Mouse (Mus musculus) right cerebral cortex, postnatal 14 days (tissue): ENCODE measurements around the gene Ankrd11.

Experiments
- DNase-seq: peaks from one replicate; pipeline ENCODE4 v3.0.0; 2022

Ankrd11 gene

DNA sequence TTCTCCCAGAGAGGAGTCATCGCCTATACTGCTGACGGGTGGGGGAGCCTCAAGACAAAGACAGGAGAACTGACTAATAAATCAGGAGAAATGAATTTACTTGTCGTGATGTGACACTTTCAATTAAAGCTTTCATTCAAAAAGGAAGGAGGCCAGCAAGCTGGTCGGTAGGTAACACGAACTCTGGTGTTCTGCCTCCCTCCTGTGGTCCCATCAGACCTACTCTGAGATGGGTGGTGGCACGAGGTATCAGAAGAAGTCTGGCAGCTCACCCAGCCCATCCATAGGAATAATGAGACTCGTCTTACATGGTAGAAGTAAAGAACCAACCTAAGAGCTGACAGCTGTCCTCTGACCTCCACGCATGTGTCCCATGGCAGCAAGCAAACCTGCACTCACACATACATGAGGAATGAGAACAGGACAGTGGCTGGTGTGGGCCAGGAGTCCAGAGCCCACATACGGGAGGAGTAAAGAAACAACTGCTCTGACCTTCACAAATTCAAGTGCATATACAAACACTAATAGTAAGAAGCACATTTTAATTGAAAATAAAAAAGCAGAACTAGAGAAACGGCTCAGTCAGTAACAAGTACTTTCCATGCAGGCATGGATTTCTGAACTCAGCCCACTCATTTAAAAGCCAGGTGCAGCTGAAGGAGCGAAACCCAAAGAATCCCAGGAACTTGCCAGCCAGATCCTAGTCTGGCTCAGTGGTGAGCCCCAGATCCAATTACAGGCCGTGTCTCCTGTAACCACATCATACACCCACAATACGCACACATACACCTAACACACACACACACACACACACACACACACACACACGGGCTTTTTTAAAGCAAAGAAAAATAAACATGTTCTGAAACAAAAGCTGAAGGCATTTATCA lies 37.8 kb downstream of the Ankrd11 start:
- DNase-seq, result no peak

DNA sequence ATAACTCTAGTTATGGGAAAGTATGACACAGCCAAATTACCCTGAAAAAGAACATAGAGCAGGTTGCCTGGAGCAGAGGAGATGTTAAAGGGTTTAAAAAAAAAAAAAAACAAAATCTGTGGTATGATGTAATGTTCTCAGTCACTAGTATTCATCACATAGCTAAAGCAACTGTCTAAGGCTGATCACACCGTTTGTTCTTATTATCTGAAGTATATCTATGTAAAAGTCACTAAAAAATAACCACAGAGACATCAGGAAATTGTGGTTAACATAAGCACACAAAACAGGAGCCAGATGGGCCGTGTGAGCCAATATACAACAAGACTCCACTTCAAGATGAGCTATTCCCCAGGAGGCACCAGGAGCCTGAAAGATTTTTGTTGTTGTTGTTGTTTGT lies 41.8 kb downstream of the Ankrd11 start:
- no peak for DNase-seq

DNA sequence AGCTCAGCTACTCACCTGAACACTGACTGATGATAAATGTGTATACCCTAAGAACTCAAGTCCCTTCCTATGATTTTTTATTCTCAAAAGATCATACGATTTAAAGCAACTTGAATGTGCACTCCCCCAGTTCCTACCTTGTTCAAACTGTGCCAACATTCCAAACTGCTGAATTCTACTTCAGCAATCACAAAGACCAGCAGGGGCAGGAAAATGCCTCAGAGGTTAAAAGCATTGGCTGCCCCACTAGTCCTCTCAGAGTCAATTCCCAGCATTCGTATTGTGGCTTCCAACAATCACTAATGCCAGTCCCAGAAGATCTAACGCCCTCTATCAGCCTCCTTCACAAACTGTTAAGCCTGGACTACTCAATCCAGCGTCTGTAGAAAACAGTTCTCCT lies 44.1 kb downstream of the Ankrd11 start:
- no peak for DNase-seq

DNA sequence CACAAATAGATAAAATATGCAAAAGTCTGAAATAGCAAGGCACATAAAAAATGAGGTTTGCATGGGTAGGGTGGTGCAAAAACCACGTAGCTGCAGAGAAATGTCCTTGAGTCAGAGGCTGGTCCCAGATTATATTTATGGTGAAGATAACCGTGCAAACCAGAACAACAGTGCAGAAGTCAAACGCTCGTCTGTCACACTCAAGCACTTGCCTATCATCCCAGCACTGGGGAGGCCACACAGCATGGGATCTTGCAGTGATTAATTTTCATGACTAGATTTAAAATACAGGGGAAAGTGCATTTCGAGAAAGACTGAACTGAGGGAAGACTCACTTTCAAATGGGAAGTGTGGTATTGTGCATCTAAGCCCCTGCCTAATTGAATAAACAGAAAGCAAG lies 48.3 kb downstream of the Ankrd11 start:
- no peak for DNase-seq

DNA sequence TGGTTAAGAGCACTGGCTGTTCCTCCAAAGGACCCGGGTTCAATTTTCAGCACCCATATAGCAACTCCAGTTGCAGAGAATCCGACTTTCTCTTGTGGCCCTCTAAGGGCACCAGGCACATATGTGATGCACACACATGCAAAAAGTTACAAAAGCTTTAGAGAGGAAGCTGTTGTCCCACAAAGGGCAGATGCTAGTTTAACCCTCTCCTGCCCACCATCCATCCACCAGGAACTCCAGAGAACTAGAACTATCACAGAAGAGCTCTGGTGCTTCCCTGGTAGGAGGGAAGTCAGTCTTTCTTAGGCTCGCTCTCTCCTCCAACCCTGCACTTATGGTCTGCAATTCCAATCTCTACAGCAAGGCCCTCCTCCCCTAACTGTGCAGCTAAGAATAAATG lies 49.0 kb downstream of the Ankrd11 start:
- DNase-seq, result no peak

DNA sequence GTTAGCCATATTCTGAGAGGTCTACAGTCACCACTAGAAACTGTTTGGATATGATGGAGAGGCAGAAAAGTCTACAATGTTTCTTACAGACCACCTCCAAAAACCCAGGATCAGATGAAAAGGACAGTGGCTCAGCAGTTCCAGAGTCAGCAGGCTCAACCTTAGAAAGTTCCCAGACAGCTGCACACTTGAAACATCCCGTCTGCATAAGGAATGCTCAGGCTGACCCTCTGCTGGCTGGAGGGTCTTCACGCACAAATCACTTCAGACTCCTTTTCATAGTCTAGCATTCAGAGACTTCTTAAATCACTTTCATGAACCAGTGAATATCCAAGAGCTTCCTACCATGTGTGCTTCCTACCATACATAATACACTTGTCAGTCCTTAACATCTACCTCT lies 49.8 kb downstream of the Ankrd11 start:
- no peak for DNase-seq

DNA sequence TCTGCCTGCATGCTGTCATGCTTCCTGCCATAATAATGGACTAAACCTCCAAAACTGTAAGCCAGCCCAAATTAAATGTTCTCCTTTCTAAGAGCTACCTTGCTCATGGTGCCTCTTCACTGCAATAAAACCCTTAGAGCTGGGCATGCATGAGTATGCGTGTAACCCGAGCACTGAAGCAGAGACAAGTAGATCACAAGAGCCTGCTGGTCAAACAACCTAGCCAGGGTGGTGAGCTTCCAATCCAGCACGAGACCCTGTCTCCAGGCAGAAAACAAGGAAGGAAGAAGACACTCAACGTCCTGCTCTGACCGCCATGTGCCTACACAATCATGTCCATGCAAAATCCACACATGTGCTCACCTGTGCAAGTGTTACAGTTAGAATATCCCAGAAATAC lies 50.7 kb downstream of the Ankrd11 start:
- no peak for DNase-seq

DNA sequence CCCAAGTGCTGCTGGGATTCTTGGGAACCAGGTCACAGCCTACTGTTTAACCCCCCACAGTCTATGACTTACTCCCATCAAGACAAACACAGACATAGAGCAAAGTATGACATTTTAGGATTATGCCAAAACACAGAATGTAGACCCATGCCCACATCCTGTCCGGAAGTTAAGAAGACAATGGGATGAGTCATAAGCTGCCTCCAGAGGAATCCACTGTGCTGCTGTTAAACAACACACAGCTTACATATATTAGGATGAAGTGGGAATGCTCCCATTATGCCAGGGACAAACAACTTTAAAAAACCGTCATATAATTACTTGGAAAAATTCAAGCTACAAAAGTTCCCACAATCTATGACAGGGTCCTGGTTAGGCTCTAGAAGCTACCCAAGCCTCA lies 52.1 kb downstream of the Ankrd11 start:
- DNase-seq, result no peak

DNA sequence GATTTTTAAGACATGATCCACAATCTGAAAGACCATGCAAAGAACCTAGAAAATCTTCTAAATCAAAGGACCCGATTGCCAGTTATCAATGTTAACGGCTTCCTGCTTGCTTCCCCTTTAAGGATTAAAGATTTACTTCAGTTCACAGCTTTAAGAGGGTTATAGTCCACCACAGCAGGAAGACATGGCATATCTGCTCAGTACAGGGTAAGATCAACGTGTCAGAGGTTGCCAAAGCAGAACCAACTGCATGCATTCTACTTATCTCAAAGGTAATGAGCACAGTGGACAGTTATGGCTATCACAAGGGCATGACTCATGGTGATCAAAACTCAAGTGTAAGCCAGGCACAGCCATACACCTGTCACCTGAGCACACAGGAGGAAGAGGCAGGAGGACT lies 53.1 kb downstream of the Ankrd11 start:
- DNase-seq, result no peak

DNA sequence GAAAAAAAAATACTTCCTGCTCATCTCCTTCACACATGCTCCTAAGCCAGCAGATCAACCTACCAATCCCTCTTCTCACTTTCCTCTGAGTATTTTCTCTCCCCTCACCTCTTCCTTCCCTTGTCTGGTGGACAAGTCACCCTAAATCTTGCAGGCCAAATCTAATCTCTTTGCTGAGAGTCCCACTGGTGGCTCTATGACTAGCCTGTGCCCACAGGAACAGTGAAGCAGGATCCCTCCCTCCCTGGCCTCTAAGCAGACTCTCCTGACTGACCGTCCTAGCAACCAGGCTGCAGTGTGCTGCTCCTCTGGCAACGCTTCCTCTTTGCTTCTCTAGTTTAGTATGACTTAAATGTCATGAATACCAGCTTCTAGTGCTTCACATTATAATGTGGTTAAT lies 54.8 kb downstream of the Ankrd11 start:
- DNase-seq, result no peak

DNA sequence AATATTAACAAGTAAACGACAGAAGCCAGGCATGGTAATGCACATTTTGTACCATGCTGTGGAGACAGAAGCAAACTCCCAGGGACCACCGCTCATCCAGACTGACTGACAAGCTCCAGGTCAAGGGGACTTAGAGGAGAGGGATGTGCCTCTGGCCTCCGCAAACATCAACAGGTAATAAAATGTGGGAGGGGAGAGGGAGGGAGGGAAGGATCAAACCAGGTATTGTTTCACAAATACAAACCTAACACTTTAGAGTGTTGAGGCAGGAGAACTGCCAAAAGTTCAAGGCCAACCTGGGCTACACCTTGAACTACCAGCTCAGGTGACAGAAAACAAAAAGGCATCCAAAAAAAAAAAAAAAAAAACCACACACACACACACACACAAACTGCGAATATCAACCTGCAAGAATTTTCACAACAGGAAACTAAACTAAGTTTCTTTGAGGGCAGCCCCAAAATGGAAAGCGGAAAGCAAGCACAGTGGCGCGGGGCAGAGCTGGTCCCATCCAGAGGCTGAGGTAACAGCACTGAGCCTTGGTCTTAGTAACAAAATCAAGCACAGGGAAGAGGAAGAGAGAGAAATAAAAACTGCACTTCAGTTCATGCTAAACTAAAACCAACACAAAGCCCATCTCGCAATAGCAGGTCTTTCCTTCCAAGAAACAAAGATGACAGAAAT lies 55.4 kb downstream of the Ankrd11 start:
- DNase-seq, result no peak

DNA sequence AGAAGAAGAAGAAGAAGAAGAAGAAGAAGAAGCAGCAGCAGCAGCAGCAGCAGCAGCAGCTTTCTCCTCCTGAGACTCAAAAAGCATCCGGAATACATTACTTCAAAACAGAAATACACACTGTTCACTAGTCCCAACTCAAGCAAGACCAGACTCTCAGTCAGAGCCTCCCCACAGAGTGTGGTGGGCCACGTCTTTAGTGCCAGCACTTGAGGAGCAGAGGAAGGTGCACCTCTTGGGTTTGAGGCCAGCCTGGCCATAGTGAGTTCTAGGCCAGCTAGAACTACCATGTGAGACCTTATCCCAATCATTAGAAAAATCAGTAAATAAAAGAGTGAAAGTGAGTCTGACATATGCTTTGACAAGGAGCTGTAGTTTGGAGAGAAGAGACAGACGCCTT lies 57.9 kb downstream of the Ankrd11 start:
- no peak for DNase-seq

DNA sequence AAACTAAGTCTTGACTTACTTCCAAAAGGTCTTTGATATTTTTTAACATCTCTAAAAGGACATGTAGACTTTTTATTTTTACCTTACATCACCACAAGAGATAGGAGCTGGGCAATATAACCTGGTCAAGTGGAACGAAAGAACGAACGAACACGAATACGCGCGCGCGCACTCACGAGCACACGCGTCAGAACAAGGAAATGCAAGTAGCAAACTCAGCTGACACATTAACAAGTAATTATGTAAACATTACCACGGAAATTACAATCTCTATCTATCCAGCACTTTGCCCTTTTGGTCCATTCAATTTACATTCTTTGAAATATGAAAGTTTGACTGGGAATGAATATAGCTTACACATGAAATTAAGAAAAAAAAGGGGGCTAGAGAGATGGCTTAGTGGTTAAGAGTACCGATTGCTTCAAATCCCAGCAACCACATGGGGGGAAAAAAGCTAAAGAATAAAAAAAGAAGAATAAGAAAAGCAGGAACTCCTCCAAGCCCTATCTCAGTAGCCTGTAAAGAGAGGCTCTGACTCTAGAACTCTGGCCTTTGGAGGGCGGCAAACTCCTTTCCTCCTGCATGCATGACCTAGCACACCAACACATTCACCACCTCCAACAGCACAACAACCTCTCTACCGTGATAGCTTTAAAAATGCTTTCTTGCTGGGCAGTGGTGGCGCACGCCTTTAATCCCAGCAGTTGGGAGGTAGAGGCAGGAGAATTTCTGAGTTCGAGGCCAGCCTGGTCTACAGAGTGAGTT lies 58.7 kb downstream of the Ankrd11 start:
- DNase-seq, result no peak

DNA sequence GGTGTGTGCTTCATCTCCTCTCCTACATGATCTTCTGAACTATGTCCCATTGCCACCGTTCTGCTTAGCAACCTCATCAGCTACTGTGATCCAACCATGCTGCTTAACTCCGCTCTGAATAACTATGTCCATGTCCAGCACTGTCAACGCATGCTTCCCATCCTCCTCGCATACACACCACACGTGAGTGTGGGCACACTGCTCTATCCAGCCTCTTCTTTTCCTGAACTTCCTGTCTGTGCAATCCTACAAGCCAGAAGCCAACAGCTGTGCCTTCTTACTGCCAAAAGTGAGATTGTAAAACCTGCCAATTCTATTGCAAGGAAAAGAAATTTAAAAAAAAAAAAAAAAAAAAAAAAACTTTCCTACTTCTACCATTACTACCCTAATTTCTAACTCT lies 60.4 kb downstream of the Ankrd11 start:
- DNase-seq, result no peak

DNA sequence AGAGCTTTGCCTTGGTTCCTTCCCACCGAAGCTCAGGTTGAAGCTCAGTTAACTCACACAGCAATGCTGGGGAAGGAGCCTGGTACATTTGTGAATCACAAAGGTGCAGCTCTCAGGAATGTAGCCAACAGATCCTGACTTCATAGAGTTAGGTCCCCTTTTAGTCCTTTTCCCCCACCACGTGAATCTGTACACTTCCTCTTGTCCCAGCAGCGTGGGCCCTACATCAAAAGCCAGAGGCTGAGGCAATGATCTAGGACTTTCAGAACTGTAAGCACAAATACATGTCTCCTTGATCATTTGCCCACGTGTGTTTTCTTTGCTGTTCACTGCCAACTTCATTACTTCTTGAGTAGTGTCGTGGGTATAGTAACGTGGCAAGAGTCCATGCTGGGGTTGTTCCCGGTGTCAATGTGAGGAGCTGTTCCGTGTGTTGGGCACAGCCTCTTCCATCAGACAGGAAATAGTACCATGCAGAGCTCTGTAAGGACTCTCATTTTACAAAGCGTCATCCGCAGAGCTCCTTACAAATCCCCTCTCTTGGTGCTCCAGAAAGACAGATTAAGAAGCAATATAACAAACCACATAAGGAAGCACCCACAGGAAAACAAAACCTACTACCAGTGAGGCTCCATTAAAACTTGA lies 62.1 kb downstream of the Ankrd11 start:
- no peak for DNase-seq

DNA sequence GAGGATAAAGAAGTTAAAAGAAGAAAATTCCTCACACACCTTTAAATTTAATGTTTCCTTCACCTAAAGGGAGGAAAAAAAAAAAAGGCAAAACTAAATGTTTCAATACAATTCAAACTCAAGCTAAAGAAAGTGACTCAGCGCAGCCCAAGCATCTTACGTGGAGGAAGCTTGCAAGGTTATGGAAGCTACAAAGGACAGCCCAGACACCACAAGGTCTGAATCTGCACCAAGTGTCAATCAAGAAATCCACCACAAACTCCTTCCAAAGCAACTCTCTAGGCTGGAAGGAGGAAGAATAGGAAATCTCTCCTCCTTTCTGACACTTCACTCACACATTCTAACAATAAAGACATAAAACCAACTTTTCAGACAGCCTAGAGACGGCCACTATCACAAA lies 62.7 kb downstream of the Ankrd11 start:
- DNase-seq, result no peak

DNA sequence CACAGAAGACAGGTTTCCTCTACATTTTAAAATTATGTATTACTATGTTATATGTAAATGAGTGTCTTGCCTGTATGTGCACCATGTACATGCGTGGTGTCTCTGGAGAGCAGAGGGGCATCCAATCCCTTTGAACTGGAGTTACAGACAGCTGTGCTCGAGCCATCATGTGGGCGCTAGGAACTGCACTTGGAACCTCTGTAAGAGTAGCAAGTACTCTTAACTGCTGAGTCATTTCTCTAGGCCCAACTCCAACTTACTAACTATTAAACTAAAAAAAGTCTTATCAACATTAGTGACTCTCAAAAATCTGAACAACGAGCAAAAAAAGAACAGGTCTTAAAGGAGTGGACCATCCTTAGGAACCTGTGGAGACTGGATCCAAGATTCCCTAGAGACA lies 66.0 kb downstream of the Ankrd11 start:
- no peak for DNase-seq

DNA sequence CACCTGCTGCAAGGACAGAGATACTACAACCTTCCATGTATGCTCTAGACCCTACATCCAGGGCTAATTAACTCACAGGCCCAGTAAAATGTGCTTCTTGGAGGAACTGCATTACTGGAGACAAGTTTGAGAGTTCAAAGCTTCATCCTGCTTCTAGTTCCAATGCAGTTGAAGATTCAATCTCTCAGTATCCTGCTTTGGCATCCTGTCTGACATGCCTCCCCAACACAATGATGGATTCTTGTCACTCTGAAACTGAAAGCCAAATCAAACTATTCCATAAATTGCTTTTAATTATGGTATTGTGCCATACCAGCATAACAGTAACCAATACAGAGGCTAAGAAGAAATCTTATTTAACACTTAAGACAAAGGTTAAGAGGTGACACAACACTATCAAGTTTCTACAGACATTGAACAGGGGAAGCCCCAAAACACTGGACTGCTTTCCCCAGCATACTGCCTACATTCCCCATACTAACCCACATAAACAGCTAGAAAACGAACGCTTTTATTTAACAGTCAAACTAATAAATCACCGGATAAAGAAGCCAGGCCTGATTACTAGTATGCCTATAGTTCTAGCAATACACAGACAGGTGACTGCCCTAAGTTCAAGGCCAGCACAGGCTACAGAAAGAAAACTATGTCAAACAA lies 72.0 kb downstream of the Ankrd11 start:
- no peak for DNase-seq

DNA sequence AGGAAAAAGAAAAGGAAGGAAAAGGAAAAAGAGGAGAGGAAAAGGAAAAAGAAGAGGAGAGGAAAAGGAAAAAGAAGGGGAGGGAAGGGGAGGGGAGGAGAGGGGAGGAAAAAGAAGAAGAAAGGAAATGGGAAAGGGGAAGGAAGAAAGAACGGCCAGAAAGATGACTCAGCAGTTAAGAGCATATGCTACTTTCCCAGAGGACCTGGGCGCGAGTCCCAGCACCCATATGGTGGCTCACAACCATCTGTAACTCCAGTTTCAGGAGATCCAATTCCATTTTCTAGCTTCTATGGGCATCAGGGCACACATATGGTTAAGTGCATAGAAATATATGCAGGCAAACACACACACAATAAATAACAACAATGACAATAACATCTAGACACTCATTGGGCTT lies 73.9 kb downstream of the Ankrd11 start:
- no peak for DNase-seq

DNA sequence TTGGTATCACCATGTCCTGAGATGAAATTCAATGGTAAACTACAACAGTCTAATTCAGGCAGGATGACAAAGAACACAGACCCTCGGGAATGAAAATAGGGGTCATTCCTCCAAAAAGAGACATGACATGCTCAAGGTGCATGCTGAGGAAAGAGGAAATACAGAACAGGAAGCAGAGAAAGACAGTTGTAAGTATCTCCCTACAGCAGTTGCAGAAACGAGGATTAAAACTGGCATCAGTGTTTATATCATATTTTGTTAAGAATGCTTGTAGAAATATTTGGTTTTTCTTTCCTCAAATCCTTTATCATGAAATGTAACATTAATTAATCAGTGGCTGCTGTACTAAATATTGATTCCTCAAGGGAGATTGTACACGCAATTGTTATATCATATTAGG lies 75.4 kb downstream of the Ankrd11 start:
- DNase-seq, result no peak

DNA sequence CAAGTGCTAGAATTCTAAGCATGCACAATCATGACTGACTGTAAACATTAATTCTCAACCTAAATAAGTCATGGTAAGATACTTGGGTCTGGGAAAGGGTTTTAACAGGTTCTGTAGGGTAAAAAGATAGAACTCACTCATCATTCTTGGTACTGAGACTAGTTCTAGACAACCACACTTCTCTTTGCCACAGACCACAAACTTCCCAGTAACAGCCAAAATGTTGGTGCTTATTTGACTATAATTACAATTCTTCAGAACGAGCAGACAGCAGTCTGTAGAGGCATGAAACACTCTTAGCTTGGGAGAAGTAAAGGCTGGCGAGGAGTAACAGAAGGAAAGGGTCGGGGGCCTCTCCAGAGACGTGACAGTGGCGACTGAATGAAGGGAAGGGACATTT lies 80.0 kb downstream of the Ankrd11 start:
- no peak for DNase-seq

DNA sequence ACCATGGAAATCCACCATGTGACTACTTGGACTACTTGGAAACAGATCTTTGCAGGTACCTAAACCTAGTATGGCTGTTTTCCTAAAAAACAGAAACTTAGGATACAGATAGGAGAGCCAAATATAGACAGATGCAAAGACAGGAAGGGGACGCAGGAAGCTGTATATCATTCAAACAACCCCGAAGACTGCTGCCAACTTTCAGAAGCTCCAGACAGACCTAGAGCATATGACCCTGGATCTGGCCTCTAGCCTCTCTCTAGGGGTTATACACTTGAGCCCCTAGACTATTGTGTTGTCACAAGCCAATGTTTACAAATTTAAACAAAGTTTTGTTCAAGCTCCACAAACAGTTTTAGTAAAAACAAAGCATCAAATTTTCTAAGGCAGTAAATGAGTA lies 80.6 kb downstream of the Ankrd11 start:
- DNase-seq, result no peak

DNA sequence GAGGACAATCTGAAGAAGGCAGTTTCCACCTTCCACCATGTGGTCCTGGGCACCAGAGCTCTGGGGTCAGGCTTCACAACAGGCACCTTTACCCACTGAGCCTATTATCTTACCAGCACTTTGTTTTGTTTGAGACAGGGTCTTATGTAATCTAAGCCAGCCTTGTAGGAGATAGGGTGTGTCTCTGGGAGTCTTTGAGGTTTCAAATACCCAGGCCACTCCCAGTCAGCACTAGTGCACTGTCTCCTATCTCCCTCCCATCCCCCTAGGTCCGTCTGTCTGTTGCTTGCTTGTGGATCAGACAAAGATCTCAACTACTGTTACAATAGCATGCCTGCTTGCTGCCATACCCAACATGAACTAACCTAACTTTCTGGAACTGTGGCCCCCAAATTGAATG lies 81.1 kb downstream of the Ankrd11 start:
- DNase-seq, result no peak
